Mouse (Mus musculus): Measurements from ENCODE around the gene Pcdh17. TPM values are rescaled to one million over a fixed set of nuclear protein-coding genes. Genes with fewer than 3 reads are reported as not detected.

Pcdh17 gene
- 6.6 and 6.7 TPM in 2 replicates for polyA plus RNA-seq (2016; fragmentation: Nextera tagmentation; extraction: Ambion mirVana)

- no peaks in the 10 kb centered on the region for H3K9me3 ChIP-seq
- H3K4me3 ChIP-seq: peak within 1 kb of the TSS; percentile 70
- H3K36me3 ChIP-seq (replicated peaks): no peaks in the 10 kb centered on the region
- peaks cover 42% of the 10 kb centered on the region for H3K27me3 ChIP-seq (replicated peaks; ENCODE audit: low read depth, poor library complexity, severe bottlenecking)
- under 1% methylated on average over 31 of the region's 31 CpGs for WGBS
- peak; percentile 97 for DNase-seq (ENCODE audit: low spot score)
- H3K27ac ChIP-seq (replicated peaks): peak within 1 kb of the TSS; percentile 84
- H3K4me1 ChIP-seq: peaks cover 32% of the 10 kb centered on the region
These were observed at the start of gene Pcdh17 for GRCm38 (mm10) chr14:84443288-84443686. Pcdh17 (plus strand) TSS chr14:84443563.

DNA sequence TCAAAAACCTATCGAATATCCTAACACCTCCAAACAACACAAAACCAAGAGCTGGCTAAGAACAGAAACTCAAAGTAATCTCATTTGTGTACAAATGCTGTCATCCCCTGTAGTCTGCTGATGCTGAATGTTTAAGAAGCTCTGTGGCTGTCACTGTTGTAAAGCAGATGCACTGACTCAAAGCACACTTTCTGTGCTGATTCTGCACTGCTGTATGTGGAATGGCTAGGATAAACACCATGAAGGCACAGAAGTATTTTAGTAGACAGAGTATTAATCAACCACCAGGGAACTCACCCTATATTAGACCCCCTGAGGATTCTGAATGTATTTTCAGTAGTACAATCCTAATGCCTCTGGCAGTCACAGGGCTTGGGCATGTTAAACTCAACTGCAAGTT is 46.2 kb upstream of the Pcdh17 start:
- no peaks in the 10 kb centered on the region for H3K9me3 ChIP-seq
- H3K36me3 ChIP-seq (replicated peaks): no peaks in the 10 kb centered on the region
- H3K27me3 ChIP-seq (replicated peaks; ENCODE audit: low read depth, poor library complexity, severe bottlenecking): no peaks in the 10 kb centered on the region
- WGBS: 83% methylated on average over 1 of the region's 1 CpGs
- no peaks in the 10 kb centered on the region for H3K4me1 ChIP-seq
- no peak overlapping the region for H3K27ac ChIP-seq (replicated peaks)
- DNase-seq (ENCODE audit: low spot score): no peak
- H3K4me3 ChIP-seq: no peak overlapping the region

DNA sequence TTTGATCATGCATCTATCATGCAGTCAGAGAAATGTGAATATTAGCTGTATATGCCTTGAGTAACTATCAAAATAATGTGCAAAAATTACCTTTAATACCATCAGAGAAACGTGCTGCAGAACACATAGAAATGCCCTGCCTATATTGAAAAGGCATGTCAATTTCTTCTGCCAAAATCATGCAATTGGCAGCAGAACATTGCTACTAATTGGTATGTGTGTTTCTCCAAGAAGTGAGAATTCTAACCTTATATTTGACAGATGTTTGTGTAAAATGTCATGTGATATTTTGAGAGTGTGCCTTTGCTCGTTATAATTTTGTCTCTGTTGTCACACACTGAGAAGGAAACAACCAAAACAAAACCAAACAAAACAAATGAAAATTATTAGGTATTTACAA is 18.6 kb upstream of the Pcdh17 start:
- H3K27me3 ChIP-seq (replicated peaks; ENCODE audit: low read depth, poor library complexity, severe bottlenecking): no peaks in the 10 kb centered on the region
- no peak overlapping the region for H3K27ac ChIP-seq (replicated peaks)
- WGBS: 72% methylated on average over 2 of the region's 2 CpGs
- H3K36me3 ChIP-seq (replicated peaks): no peaks in the 10 kb centered on the region
- H3K9me3 ChIP-seq: no peaks in the 10 kb centered on the region
- DNase-seq (ENCODE audit: low spot score): no peak
- no peak overlapping the region for H3K4me3 ChIP-seq
- H3K4me1 ChIP-seq: no peaks in the 10 kb centered on the region

GRCm38 (mm10) chr14:84426616-84427015 is 16.7 kb upstream of the Pcdh17 start:
- Histone ChIP-seq H3K36me3 (replicated peaks) (no peaks in the 10 kb centered on the region), H3K9me3 (no peaks in the 10 kb centered on the region), H3K4me3 (no peak overlapping the region), H3K27me3 (replicated peaks; ENCODE audit: low read depth, poor library complexity, severe bottlenecking) (no peaks in the 10 kb centered on the region), H3K4me1 (no peaks in the 10 kb centered on the region), H3K27ac (replicated peaks) (no peak overlapping the region)
- no peak for DNase-seq (ENCODE audit: low spot score)

- Histone ChIP-seq H3K4me1 (peaks cover 2% of the 10 kb centered on the region; the same call in 1 of the 2 replicates), H3K4me3 (no peak overlapping the region), H3K27me3 (replicated peaks; ENCODE audit: low read depth, poor library complexity, severe bottlenecking) (no peaks in the 10 kb centered on the region), H3K9me3 (no peaks in the 10 kb centered on the region), H3K27ac (replicated peaks) (no peak overlapping the region), H3K36me3 (replicated peaks) (no peaks in the 10 kb centered on the region)
- 33% methylated on average over 11 of the region's 11 CpGs for WGBS
- DNase-seq (ENCODE audit: low spot score): no peak
These were observed 5.1 kb upstream of the Pcdh17 start for GRCm38 (mm10) chr14:84438066-84438770.

GRCm38 (mm10) chr14:84440903-84441302 is 2.5 kb upstream of the Pcdh17 start:
- Histone ChIP-seq H3K36me3 (replicated peaks) (no peaks in the 10 kb centered on the region), H3K27me3 (replicated peaks; ENCODE audit: low read depth, poor library complexity, severe bottlenecking) (peaks cover 18% of the 10 kb centered on the region), H3K4me3 (no peak overlapping the region), H3K9me3 (no peaks in the 10 kb centered on the region), H3K4me1 (peaks cover 9% of the 10 kb centered on the region), H3K27ac (replicated peaks) (no peak overlapping the region)
- DNase-seq (ENCODE audit: low spot score): peak; percentile 67
- 5% methylated on average over 2 of the region's 2 CpGs for WGBS

DNA sequence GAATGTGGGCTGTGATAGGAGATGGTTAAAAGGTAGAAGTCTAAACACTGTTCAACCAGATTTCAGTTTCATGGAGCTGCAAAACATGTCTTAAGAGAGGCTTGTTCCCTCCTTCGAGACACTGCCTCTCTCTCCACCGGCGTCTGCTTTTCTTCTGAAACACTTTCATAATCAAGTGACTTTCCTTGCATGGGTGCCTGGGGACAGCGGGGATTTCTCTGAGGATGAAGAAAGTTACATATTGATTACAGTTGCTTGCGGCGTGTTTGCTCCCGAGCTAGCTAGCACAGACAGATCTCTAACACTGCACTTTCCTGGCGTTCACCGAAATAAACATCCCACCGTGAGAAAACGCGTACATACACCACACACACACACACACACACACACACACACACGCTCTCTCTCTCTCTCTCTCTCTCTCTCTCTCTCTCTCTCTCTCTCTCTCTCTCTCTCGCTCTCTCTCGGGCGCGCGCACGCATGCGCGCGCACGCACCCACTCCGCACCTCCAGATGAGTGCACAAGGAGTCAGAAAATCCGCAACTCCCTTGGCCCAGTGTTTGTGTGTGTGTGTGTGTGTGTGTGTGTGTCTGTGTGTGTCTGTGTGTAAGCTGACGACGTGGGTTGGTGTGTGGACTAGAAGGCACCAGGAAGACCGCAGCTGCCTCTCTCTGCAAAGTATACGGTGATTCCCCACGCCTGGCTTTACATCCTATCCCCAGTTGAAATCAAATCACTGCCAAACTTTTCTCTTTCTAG is 655 bp upstream of the Pcdh17 start:
- Histone ChIP-seq H3K27ac (replicated peaks) (peak overlapping the region; percentile 84), H3K9me3 (no peaks in the 10 kb centered on the region), H3K4me1 (peaks cover 26% of the 10 kb centered on the region), H3K36me3 (replicated peaks) (no peaks in the 10 kb centered on the region), H3K4me3 (peak overlapping the region; percentile 70), H3K27me3 (replicated peaks; ENCODE audit: low read depth, poor library complexity, severe bottlenecking) (peaks cover 36% of the 10 kb centered on the region)
- peak; percentile 51 for DNase-seq (ENCODE audit: low spot score)
- under 1% methylated on average over 30 of the region's 30 CpGs for WGBS

GRCm38 (mm10) chr14:84443761-84444160 is 398 bp downstream of the Pcdh17 start:
- H3K27ac ChIP-seq (replicated peaks): no peak overlapping the region
- peak overlapping the region; percentile 70 for H3K4me3 ChIP-seq
- H3K27me3 ChIP-seq (replicated peaks; ENCODE audit: low read depth, poor library complexity, severe bottlenecking): peaks cover 47% of the 10 kb centered on the region
- peaks cover 36% of the 10 kb centered on the region for H3K4me1 ChIP-seq
- no peaks in the 10 kb centered on the region for H3K36me3 ChIP-seq (replicated peaks)
- DNase-seq (ENCODE audit: low spot score): peak; percentile 22
- H3K9me3 ChIP-seq: no peaks in the 10 kb centered on the region
- WGBS: under 1% methylated on average over 13 of the region's 13 CpGs

- Histone ChIP-seq H3K27ac (replicated peaks) (no peak overlapping the region), H3K36me3 (replicated peaks) (no peaks in the 10 kb centered on the region), H3K27me3 (replicated peaks; ENCODE audit: low read depth, poor library complexity, severe bottlenecking) (peaks cover 51% of the 10 kb centered on the region), H3K4me1 (peaks cover 36% of the 10 kb centered on the region), H3K4me3 (peak overlapping the region; percentile 70), H3K9me3 (no peaks in the 10 kb centered on the region)
- under 1% methylated on average over 21 of the region's 21 CpGs for WGBS
- peak; percentile 60 for DNase-seq (ENCODE audit: low spot score)
These were observed 906 bp downstream of the Pcdh17 start for GRCm38 (mm10) chr14:84444276-84444662.

DNA sequence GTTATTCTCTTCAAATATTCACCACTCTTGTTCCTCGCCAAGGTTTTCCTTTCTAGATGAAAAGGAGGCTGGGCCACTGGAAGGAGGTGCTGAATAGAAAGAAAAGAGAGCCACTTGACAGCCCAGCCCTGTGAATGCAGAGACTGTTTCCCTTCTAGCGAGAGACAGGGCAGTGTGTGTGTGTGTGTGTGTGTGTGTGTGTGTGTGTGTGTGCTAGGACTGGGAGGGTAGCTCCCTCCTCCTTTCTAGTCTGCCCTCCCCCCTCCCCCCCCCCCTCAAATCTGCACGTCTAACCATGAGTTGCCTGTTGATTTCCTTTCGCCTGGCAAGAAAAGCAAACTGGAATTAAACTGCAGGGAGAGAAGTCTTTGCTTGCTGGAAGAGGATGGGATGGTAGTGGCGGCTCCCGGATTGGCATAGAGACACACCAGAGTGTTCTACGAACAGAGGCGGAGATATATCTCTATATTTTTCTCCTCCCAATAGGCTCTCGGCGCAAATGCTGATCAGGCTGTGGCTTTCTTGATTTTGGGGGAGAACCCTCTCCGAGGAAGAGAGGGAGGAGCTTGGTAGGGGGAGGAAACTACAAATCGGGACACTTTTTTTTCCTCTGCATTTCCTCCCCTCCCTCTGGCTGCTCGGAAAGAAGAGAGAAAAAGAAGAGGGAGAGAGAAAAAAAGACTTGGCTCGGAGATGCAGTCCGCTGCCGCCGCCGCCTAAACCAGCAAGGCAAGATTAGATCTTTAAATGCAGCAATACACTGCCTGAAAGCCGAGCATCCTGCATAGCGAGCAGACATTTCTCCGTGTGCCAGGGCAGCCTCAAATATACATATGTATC is 1.5 kb downstream of the Pcdh17 start:
- H3K27me3 ChIP-seq (replicated peaks; ENCODE audit: low read depth, poor library complexity, severe bottlenecking): peaks cover 57% of the 10 kb centered on the region

GRCm38 (mm10) chr14:84445503-84446410 is 2.4 kb downstream of the Pcdh17 start:
- Histone ChIP-seq H3K4me3 (peak overlapping the region; percentile 70), H3K27me3 (replicated peaks; ENCODE audit: low read depth, poor library complexity, severe bottlenecking) (peaks cover 57% of the 10 kb centered on the region), H3K27ac (replicated peaks) (peak overlapping the region; percentile 66)

More for the DNA sequence above, 1.5 kb downstream of the Pcdh17 start:
- H3K4me1 ChIP-seq: peaks cover 36% of the 10 kb centered on the region
- H3K27ac ChIP-seq (replicated peaks): peak overlapping the region; percentile 66
- WGBS: under 1% methylated on average over 21 of the region's 21 CpGs
- H3K4me3 ChIP-seq: peak overlapping the region; percentile 70
- no peaks in the 10 kb centered on the region for H3K36me3 ChIP-seq (replicated peaks)
- no peaks in the 10 kb centered on the region for H3K9me3 ChIP-seq
- DNase-seq (ENCODE audit: low spot score): peak; percentile 55

More at GRCm38 (mm10) chr14:84445503-84446410, 2.4 kb downstream of the Pcdh17 start:
- H3K36me3 ChIP-seq (replicated peaks): no peaks in the 10 kb centered on the region
- peaks cover 36% of the 10 kb centered on the region for H3K4me1 ChIP-seq
- H3K9me3 ChIP-seq: no peaks in the 10 kb centered on the region
- peak; percentile 68 for DNase-seq (ENCODE audit: low spot score)
- WGBS: under 1% methylated on average over 59 of the region's 59 CpGs
